Mouse (Mus musculus) kidney, adult 9 months (tissue): ENCODE data around the gene Zfp109.
"Not testable (repeated sequence)": the region's sequence is repeated elsewhere in the genome, so short reads cannot be mapped to it uniquely, and the experiment has no call there.

Experiments
- DNase-seq: peaks from one replicate; pipeline ENCODE4 v3.0.0; 2022

Gene Zfp109

GRCm38 (mm10) chr7:24237040-24237791, at the start of gene Zfp109:
Zfp109 (minus strand) TSS chr7:24237560.
- DNase-seq = peak; percentile 68

DNA sequence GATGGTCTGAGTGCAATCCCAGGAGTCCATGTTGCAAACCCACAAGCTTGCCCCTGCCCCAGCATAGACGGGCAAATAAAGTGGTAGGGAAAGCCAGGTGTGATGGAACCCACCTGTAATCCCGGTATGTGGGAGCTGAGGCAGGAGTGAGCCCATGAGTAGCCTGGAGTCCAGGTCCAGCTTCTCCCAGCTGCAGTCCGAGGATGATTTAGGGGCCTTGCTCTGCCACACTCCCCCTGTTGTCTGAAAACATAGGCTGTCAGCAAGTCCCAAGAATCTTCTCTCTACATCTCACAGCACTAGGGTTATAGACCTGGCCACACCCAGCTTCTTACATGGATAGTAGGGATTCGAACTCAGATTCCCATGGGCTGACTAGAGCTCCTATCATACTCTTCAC, 49.6 kb upstream of the Zfp109 start:
- DNase-seq = no peak

GRCm38 (mm10) chr7:24286090-24286489, 48.7 kb upstream of the Zfp109 start:
- DNase-seq = no peak

- peak; percentile 26 for DNase-seq
Observed at GRCm38 (mm10) chr7:24280858-24281145, 43.4 kb upstream of the Zfp109 start.

DNA sequence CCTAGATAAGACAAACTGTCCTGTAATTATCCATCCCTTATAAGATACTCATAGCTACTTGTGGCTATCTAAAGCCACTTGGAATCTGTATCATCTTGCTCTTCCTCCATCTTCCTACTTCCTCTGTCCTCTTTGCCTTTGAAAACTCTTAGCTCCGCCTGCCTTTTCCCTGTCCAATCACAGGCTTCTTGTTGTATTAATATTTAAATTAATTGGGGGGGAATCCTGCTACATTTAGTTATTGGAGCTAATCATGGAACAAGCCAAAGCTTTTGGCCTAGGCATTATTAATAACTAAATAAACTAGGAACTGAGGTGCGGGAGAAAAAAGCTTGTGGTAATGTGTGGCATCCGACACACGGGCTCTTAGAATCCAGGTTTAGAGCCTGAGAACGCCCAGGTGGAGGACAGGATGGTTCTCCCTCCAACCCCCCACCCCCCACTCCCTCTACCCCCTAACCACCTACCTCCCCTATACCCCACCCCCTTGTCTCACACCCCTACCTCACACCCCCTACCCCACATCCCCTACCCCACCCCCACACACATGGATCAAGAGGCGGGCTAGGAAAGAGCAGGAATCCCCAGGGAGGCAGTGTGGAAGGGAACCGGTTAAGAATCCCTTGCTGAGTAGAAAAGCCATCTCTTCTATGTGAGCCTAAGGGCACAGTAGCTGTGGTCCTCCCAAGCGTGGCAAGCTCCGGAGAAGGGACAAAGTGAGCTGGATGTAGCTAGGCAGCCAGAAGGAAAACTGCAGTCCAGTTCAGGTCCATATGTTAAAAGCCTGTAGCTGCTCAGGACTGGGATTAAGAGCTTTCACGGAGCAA, 42.9 kb upstream of the Zfp109 start:
- DNase-seq = no peak

- not testable (repeated sequence) for DNase-seq
Observed at GRCm38 (mm10) chr7:24278771-24279170, 41.4 kb upstream of the Zfp109 start.

DNA sequence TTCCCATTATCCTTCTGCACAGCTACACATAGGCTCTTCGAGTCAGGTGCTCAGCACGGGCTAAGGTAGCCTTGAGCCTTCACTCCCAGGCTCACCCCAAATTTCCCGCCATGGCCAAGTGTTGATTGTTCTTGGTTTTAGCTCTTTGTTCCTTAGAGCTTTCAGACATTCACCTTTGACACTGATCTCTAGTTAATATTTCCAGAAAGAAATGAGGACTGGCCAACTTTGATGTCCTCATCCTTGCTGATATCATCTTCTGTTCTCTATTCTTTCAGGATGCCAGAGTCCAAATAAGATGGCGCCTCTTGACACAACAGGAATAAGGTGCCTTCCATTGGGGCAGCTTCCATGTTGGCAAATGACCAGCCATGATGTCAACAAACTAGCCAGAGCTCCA, 37.1 kb upstream of the Zfp109 start:
- DNase-seq = peak; percentile 73

GRCm38 (mm10) chr7:24271191-24271590, 33.8 kb upstream of the Zfp109 start:
- DNase-seq = no peak

- DNase-seq = peak; percentile 92
Observed at GRCm38 (mm10) chr7:24270288-24270672, 32.9 kb upstream of the Zfp109 start, which contains the start of gene Zfp93. Zfp93 (plus strand) TSS chr7:24270420.

DNA sequence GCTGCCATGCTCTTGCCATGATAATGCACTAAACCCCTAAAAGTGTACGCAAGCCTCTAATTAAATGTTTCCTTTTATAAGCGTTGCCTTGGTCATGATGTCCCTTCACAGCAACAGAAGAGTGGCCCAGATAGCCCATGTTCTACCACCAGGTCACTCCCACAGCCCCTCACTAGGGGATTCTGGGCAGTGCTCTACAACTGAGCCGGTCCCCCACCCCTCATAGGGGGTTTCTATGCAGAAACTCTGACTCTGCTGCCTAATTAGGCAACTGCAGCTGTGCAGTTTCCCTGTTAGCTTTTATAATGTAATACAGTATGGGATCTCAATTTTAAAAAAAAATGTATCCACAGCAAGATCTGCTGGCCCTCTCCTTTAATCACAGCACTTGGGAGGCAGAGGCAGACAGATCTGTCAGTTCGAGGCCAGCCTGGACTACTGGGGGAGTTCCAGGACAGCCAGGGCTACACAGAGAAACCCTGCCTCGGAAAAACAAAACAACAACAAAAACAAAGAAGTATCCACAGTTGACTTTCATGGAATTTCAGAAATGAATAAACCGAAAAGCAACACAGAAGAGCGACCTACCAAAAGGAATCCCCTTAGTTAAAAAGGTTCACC, 32.4 kb upstream of the Zfp109 start:
- no peak for DNase-seq

DNA sequence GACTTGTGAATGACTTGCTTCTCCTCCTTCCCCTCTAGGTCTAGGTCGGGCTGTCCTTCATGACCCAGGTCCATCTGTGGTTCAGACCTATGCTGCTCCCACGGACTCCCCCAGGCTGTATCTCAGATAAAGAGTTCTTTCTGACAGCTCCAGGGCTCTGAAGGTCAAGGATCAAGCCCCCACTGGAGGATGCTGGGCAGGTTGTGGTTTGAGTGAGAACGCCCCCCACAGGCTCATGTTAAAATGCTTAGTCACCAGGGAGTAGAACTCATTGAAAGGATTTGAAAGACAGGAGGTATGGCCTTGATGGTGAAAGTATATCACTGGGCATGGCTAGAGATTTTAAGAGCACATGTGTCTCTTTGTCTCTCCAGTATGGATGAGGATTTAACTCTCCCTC, 31.9 kb upstream of the Zfp109 start:
- no peak for DNase-seq

- no peak for DNase-seq
Observed at GRCm38 (mm10) chr7:24268176-24269155, 31.1 kb upstream of the Zfp109 start.

- DNase-seq = no peak
Observed at GRCm38 (mm10) chr7:24260000-24260312, 22.6 kb upstream of the Zfp109 start.

DNA sequence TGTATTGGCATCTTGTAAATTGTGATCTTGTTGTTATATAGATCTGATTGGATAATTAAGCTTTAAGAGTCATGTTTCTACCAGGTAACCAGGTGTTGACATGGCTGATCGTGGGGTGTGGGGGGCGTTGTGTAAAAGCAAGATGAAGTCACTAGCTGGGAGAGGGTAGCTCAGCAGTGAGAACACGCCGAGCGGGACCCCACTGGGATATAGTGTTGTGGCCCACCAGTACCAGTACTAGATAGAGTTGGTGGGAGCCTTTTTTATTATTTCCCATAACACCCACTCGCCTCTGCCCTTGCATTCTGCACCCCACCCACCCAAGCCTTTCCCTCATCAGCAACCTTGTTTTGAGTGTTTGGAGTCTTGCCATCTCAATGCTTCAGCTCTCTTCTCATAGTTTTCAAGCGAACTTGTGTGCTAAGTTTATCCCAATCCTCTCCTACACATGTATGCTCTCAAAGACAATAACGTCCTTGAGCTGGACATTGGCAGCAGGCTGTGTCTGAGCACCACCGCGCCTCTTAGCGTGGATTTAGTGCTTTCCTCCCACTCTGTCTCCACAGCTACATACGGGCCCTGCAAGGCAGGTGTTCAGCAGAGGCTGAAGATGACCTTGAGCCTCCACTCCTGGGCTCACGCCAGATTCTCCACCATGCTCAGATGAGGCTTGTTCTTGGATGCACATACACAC, 22.1 kb upstream of the Zfp109 start:
- no peak for DNase-seq

GRCm38 (mm10) chr7:24254633-24255474, 17.5 kb upstream of the Zfp109 start, which contains the start of gene Zfp108:
Zfp108 (plus strand) TSS chr7:24254794.
- DNase-seq = peak; percentile 92

DNA sequence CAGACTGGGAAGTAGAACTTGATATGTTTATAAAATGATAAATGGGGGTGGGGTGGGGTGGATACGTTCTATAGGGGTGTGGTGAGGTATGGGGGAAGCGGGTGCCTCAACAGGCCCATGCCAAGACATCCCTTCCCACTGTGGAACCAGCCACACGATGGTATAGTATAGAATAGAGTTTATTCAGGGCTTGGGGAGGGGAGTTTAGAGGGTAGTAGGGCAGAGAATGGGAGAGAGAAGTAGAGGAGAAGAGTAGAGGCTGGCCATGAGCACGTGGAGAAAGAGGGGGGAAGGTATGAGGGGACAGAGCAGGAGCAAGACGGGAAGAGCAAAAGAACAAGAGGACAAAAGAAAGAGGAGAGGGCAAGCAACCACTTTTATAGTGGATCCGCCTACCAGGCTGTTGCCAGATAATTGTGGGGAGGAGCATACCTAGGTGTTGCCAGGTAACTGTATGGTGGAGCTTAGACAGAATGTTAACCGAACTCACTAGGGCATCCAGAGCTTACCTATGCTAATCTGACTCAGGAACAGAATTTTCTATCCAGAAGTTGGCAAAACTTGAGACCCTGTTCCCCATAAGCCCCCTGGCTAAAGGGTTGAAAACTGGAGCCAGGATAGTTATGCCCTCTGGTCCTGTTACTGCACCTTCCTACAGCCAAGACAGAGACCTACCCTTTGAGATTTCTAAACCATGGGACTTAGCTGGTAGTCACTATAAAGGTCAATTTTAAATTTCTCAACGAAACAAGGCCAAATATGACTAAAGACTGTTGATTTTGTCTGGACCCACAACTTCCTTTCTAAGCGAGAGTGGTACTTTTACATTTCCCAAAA, 16.6 kb upstream of the Zfp109 start:
- no peak for DNase-seq

GRCm38 (mm10) chr7:24211343-24211742, 26.0 kb downstream of the Zfp109 start, which contains the start of gene Zfp111:
Zfp111 (minus strand) TSS chr7:24211443.
- DNase-seq = no peak

DNA sequence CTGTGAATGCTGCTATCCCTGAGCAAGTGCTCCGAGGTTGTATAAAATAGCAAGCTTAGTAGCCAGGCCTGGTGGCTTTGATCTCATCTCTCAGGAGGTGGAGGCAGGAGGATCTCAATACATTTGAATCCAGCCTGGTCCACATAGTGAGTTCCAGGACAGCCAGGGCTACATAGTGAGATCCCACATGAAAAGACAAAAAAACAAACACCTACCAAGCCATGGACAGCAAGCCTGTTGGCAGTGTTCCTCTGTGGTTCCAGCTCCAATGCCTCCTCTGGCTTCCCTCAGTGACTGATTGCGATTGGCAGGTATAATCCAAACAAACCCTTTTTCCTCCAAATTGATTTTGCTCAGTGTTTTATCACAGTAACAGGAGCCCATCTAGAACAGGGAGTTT, 27.1 kb downstream of the Zfp109 start:
- no peak for DNase-seq

DNA sequence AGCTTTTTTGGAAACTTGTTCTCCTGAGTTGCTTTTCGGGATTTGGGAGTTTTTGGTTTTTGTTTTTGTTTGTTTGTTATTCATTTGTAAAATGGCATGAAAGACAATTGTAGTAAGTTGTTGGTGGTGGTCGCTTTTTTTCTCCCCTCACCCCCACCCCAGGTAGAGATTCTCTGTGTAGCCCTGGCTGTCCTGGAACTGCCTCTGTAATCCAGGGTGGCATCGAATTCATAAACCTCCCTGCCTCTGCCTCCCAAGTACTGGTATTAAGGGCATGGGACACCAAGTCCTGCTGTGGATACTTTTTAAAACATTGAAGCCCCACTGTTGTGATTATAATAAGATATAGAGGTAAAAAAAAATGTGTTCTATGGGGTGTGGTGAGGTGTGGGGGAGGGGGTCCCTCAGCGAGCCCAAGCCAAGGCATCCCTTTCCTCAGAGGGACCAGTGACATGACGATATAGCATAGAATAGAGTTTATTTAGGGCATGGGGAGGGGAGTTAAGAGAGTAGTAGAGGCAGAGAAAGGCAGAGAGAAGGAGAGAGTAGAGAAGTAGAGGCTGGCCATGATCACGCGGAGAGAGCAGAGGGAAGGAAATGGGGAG, 29.0 kb downstream of the Zfp109 start:
- DNase-seq = no peak
